Mouse (Mus musculus): ENCODE measurements around the gene Asf1b.

Gene Asf1b

DNA sequence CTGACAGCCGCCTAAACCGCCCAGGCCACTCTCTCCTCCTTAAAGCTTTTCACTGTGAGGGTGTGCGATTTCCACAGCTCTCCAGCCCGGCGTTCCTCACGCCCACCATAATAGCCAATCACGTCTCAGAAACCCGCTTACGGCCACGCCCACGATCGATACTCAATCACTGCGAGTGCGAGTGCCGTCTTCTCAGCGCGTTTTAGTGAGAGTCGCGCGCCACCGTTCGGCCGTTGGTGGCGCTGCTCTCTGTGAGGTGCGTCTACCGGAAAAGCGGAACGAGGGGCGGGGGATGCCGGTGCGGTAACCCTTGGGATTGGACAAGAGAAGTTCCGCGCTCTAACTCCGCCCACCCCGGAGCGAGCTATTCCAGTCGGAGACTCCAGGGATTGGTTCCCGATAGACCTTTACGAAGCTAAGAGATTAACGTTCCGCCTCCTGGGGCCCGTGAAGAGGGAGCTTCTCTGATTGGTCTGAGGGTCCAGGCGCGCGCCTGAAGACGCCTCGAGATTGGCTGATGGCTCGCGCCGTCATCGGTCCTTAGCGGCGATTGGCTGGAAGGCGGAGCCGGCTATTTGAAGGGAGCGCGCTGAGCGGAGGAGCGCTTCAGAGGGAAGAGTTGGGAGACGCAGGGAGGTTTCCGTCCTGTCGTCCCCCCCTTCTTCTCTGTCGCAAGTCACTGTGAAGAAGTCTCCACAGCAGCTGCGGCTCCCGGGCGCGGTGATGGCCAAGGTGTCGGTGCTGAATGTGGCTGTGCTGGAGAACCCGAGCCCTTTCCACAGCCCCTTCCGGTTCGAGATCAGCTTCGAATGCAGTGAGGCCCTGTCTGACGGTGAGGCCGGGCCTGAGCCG is at the start of gene Asf1b, which contains the start of gene Gm10644:
TSS of gene Asf1b (plus strand) at position 402 of the 852 bp plus-strand sequence.
TSS of gene Gm10644 (minus strand) at position 100 of the 852 bp plus-strand sequence.
- peak; percentile 99 to 100 for DNase-seq

- no peak for DNase-seq
Measured at GRCm38 (mm10) chr8:83908583-83908982, 46.7 kb upstream of the Asf1b start.

DNA sequence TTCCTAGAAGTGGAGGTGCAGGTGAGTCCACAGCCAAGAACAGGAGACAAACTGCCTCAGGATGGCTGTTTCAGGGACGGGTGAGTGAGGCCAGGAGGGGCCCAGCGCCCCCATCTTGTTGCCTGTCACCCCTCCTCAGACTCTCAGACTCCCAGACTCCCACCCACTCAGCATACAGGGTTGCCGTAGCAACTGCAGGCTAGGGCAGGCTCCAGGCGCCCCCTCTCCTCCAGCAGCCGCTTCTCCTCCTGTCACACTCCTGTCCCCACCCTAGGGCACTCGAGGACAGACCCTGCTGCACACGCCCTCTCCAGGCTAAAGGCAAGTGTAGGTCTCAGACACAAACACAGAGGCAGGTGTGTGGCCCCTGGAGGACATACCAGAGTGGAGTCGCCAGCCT is 46.0 kb upstream of the Asf1b start:
- no peak for DNase-seq

GRCm38 (mm10) chr8:83911809-83912731 is 43.2 kb upstream of the Asf1b start:
- DNase-seq = peak; percentile 46 to 57

GRCm38 (mm10) chr8:83914232-83914631 is 41.1 kb upstream of the Asf1b start:
- no peak for DNase-seq

DNA sequence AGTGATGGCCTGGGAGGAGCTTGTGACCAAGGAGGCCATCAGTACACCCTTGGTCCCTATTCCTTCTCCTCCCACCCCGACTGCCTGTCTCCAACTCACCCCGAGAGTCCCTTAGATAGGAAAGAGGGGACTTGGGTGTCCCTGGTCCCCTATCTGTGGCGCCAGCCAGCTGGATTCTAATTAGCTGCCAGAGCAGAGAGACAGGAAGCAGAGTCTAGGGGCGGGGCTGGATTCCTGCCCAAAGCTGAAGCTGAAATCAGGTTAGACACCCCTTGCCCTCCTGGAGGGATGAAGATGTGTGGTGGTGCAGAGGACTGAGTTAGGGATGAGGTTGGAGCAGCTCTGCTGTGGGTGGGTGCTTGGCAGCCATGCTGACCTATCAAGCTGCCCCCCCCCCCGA is 40.4 kb upstream of the Asf1b start:
- peak in 1 of 2 experiments; percentile 16 for DNase-seq

GRCm38 (mm10) chr8:83916015-83916414 is 39.3 kb upstream of the Asf1b start:
- no peak for DNase-seq

DNA sequence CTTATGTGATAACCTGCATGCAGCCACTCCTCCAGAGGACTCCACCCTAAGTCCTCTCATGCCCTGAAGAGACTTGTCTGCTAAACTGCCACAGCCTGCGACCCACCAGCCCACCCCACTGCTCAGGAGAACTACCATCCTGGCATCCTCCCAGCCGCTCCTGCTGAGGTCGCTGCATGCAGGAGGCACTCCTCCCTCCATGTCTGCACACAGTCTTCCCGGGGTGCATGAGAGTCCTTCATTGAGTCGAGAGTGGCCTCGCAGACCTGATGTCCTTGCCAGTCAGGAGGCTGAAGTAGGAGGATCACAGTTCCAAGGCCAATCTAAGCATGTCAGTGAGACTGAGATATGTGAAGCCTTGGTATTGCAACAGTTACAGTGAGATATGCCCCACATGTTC is 37.7 kb upstream of the Asf1b start:
- DNase-seq = no peak

DNA sequence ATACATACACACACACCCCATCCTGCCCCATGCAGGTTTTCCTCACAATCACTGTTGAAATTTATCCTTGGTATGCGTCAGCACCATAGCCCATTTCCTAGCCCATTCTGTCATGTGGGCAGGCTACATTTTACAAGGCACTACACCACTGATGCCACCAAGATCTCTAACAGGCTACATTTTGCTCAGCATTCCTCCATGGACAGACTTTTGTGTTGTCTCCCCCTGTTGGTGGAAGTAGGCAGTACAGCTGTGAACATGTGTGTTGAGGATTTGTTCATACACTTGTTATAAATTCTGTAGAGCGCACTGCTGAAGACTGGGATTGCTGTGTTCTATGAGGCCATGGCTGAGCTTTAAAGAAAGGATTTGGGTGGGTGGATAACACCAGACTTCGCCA is 33.7 kb upstream of the Asf1b start:
- DNase-seq = peak; percentile 67 to 73

DNA sequence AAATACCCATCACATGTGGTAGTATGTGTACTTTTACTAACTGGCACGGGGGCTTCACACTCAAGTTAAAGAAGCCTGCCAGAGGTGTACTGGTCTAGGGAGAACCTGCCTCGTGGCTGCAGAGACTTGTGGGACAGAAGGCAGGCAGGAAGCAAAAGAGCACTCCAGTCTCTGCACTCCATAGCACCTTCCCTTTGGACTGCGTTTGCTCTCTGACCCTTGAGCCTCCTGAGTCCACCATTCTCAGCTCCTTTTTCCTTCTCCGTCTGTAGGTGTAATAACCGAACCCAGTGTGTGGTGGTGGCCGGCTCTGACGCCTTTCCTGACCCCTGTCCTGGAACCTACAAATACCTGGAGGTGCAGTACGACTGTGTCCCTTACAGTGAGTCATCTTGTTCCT is 32.6 kb upstream of the Asf1b start:
- no peak for DNase-seq

DNA sequence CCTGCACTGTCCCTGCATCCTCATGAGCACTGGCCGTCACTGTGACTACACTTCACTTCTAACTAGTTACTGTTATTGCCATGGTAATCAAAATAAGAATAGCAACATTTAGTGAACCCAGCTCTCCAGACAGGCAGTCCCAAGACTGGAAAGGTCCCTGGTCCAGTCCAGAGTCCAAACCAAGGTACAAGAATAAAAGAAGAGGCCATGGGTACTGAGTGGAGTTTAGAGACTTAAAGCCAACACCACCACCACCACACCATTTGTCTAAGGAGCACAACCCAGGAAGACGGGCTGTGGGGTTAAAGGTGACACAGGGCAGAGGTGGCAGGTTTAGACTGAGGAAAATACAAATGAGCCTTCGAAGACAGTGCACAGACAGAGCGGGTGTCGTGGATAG is 30.7 kb upstream of the Asf1b start:
- DNase-seq = no peak

DNA sequence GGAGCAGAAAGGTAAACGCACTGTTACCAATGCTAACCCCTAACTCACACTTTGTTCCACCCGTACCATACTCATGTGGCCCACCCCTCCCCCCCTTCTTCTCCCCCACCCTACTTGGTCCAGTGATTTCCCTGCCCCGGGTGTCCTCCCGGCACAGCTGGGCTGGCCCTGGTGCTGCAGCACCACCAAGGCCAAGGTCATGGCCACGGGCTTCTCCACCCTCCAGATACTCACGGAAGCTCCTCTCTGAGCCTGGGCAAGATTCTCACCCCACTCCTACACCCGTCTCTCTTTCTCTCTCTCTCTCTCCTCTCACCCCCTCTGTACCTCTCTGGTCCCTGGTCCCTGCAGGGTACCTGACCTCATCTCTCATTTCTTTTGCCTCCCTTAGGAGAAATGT is 29.0 kb upstream of the Asf1b start:
- no peak for DNase-seq

GRCm38 (mm10) chr8:83934222-83934621 is 21.1 kb upstream of the Asf1b start:
- DNase-seq = no peak

DNA sequence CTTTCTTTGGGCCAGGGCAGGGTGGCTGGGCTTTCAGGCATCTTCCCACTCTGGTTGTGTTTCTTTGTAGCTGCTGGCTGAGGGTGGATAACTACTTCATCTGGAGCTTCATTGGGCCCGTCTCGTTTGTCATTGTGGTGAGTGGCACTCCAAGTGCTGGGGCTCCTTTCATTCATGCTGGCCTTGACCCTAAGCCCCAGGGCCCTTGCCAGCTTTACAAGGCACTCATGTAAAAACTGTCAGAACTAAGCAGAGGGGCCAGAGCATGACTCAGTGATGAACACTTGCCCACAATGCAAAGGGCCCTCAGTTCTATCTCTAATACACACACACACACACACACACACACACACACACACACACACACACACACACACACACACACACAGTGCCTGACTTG is 20.3 kb upstream of the Asf1b start:
- DNase-seq = no peak

- DNase-seq = no peak
Measured at GRCm38 (mm10) chr8:83935435-83935834, 19.9 kb upstream of the Asf1b start.

DNA sequence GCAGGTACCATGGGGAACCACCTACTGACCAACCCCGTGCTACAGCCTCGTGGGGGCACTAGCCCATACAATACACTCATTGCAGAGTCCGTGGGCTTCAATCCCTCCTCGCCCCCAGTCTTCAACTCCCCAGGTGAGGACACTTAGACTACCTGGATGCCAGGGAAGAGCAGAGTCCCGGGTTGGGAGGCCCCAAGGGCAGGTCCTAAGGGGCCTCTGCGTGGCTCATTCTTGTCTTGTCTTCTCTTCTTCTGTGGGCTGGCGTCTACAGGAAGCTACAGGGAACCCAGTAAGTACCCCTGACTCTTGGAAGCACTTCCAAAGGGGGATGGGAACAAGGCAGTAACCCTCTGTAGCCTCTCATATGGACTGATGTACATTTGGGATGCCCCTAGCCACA is 17.7 kb upstream of the Asf1b start:
- DNase-seq = no peak

DNA sequence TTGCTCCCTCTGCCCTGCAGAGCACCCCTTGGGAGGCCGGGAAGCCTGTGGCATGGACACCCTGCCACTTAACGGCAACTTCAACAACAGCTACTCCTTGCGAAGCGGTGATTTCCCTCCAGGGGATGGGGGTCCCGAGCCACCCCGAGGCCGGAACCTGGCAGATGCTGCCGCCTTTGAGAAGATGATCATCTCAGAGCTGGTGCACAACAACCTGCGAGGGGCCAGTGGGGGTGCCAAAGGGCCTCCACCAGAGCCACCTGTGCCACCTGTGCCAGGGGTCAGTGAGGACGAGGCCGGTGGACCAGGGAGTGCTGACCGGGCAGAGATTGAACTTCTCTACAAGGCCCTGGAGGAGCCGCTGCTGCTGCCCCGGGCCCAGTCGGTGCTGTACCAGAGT is 17.0 kb upstream of the Asf1b start:
- no peak for DNase-seq

- DNase-seq = no peak
Measured at GRCm38 (mm10) chr8:83941066-83941677, 14.1 kb upstream of the Asf1b start.

GRCm38 (mm10) chr8:83942446-83942845 is 12.9 kb upstream of the Asf1b start:
- no peak for DNase-seq

DNA sequence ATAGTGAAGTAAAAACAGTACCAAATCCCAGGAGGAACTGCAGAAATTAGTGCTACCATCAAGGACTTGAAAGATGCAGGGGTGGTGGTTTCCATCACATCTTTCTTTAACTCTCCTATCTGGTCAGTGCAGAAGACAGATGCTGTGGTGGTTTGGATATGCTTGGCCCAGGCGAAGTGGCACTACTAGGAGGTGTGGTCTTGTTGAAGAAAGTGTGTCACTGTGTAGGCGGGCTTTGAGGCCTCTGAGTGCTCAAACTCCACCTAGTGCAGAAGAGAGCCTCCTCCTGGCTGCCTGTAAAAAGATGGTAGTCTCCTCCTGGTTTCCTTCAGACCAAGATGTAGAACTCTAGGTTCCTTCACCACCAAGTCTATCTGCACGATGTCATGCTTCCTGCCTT is 9.8 kb upstream of the Asf1b start:
- no peak for DNase-seq

DNA sequence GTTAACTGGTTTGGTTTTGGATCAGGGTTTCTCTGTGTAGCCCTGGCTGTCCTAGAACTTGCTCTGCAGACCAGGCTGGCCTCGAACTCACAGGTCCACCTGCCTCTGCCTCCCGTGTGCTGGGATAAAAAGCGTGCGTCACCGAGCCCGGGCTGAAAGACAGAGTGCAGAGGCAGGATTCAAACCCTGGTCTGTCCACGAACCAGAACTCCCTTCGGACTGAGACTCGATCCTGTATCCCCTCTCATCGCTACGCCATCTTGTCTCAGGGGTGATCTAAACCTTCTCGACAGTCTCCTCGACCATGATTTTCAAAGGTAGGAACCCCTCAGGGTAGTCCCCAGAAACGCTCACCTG is 580 bp upstream of the Asf1b start:
- no peak for DNase-seq

- DNase-seq = no peak
Measured at GRCm38 (mm10) chr8:83955958-83956218, 581 bp downstream of the Asf1b start.

- DNase-seq = no peak
Measured at GRCm38 (mm10) chr8:83956789-83957188, 1.5 kb downstream of the Asf1b start.
